Comparison of ENCODE assay signal across 8 mouse cellular contexts in the genomic region with DNA sequence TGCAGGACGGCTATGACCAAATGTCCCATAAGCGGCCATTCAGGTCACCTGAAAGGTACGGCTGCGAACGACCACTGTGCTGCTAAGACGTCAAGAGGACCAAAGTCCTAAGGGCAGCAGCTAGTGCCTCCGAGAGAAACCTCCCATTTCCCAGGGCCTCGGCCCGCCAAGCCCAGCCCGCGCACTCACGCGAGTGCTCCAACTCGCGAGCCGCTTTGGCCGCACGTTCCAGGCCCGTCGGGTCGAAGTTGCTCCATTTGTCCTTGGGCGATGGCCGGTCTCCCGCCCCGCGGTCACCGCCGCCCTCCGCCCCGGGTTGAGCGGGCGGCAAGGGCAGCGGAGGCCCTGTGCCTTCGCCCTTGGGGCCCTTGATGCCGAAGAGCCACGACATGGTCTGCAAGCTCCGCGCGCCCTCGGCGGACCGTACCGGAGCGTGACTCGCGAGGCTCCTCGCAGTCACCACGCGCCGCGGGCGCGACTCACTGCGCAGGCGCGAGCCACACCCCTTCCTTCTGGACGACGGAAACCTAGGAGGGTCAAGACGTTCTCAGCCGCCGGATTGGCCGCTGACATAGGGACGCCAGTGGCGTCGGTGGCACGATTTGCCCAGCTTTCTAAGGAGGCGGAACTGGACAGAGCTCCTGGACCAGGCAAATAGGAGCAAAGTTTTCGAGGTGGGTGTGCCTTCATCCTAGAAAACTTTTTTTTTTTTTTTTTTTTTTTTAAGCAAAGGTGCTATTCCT. TPM values are rescaled to one million over a fixed set of nuclear protein-coding genes. Genes with fewer than 3 reads are reported as not detected.
DNase-seq lines count a peak whose midpoint lies in the region; ATAC-seq and TF ChIP-seq lines count a peak whose summit lies in the region.

TSS of gene Atad3a (minus strand) at position 481 of the 743 bp plus-strand sequence.

- peak within 1 kb of the TSS; percentile 97 for H3K4me2 ChIP-seq in embryonic facial prominence, embryonic 13.5 days
- peak within 1 kb of the TSS; percentile 97 for H3K4me2 ChIP-seq in limb, embryonic 12.5 days
- H3K4me2 ChIP-seq in midbrain, embryonic 15.5 days = peak within 1 kb of the TSS; percentile 99

- DNase-seq in 3134 (ENCODE audit: extremely low read depth, insufficient read length, low spot score) = peak; percentile 97
- DNase-seq in adrenal gland, postnatal 36 days = peak; percentile 96 to 97
- DNase-seq in heart, adult 18-20 months = peak; percentile 98 to 99
- DNase-seq in kidney, adult 2 months = peak; percentile 98
- peak; percentile 86 to 94 for DNase-seq in spleen, adult 2 months (ENCODE audit: low read depth in 1 of 2, low spot score in 2 of 2)

- H3K27ac ChIP-seq in embryonic facial prominence, embryonic 13.5 days = peak within 1 kb of the TSS; percentile 58
- H3K27ac ChIP-seq in kidney, adult 2 months (ENCODE audit: insufficient read depth, low read depth, low read length) = peak within 1 kb of the TSS; percentile 48
- peak within 1 kb of the TSS; percentile 64 for H3K27ac ChIP-seq in limb, embryonic 12.5 days
- H3K27ac ChIP-seq in midbrain, embryonic 15.5 days = peak within 1 kb of the TSS; percentile 77
- no peak within 1 kb of the TSS for H3K27ac ChIP-seq in spleen, adult 2 months (ENCODE audit: insufficient read depth, low read length)

- H3K4me3 ChIP-seq in embryonic facial prominence, embryonic 13.5 days = peak within 1 kb of the TSS; percentile 91
- H3K4me3 ChIP-seq in kidney, adult 2 months (ENCODE audit: insufficient read depth, low read depth, low read length) = peak within 1 kb of the TSS; percentile 62
- H3K4me3 ChIP-seq in limb, embryonic 12.5 days (replicated peaks) = peak within 1 kb of the TSS; percentile 89
- peak within 1 kb of the TSS; percentile 96 for H3K4me3 ChIP-seq in midbrain, embryonic 15.5 days
- H3K4me3 ChIP-seq in spleen, adult 2 months (ENCODE audit: extremely low read depth, insufficient read depth, insufficient read length) = peak within 1 kb of the TSS; percentile 76

- peaks cover 18% of the 10 kb centered on the region for H3K36me3 ChIP-seq in embryonic facial prominence, embryonic 13.5 days
- no peaks in the 10 kb centered on the region; the same call in 1 of the 2 replicates for H3K36me3 ChIP-seq in kidney, adult 2 months (ENCODE audit: control insufficient read depth, insufficient read depth, low read length)
- H3K36me3 ChIP-seq in limb, embryonic 12.5 days = peaks cover 23% of the 10 kb centered on the region
- H3K36me3 ChIP-seq in midbrain, embryonic 15.5 days (replicated peaks) = peaks cover 7% of the 10 kb centered on the region; the same call in 1 of the 2 replicates
- H3K36me3 ChIP-seq in spleen, adult 2 months (ENCODE audit: control insufficient read depth, insufficient read depth, low read length) = peaks cover 5% of the 10 kb centered on the region

- TF ChIP-seq CTCF in kidney, adult 2 months (conservative IDR thresholded peaks at IDR 0.05; ENCODE audit: insufficient read depth, insufficient read length, low read depth, low read length) = no peak
- TF ChIP-seq CTCF in spleen, adult 2 months (IDR thresholded peaks at IDR 0.05; ENCODE audit: extremely low read depth, insufficient read depth, insufficient read length, insufficient replicate concordance) = no peak

- H3K4me1 ChIP-seq in embryonic facial prominence, embryonic 13.5 days = peaks cover 22% of the 10 kb centered on the region
- H3K4me1 ChIP-seq in kidney, adult 2 months (ENCODE audit: control insufficient read depth, insufficient read depth, low read length) = peaks cover 9% of the 10 kb centered on the region
- H3K4me1 ChIP-seq in limb, embryonic 12.5 days (replicated peaks) = peaks cover 27% of the 10 kb centered on the region
- H3K4me1 ChIP-seq in midbrain, embryonic 15.5 days = peaks cover 30% of the 10 kb centered on the region
- H3K4me1 ChIP-seq in spleen, adult 2 months (ENCODE audit: control insufficient read depth, insufficient read depth, insufficient read length) = peaks cover 4% of the 10 kb centered on the region; the same call in 1 of the 2 replicates

- peak within 1 kb of the TSS; percentile 88 for H3K9ac ChIP-seq in embryonic facial prominence, embryonic 13.5 days
- H3K9ac ChIP-seq in limb, embryonic 12.5 days (replicated peaks) = peak within 1 kb of the TSS; percentile 82
- peak within 1 kb of the TSS; percentile 84 for H3K9ac ChIP-seq in midbrain, embryonic 15.5 days

- peak; percentile 95 for ATAC-seq in embryonic facial prominence, embryonic 13.5 days (ENCODE audit: insufficient number of reproducible peaks, insufficient read depth, low FRiP score, low TSS enrichment, low read depth)
- ATAC-seq in limb, embryonic 12.5 days (ENCODE audit: insufficient number of reproducible peaks, insufficient read depth, low FRiP score, low TSS enrichment, low read depth) = peak; percentile 93
- ATAC-seq in midbrain, embryonic 15.5 days (replicated peaks) = peak; percentile 96

- H3K27me3 ChIP-seq in embryonic facial prominence, embryonic 13.5 days = no peaks in the 10 kb centered on the region
- no peaks in the 10 kb centered on the region for H3K27me3 ChIP-seq in kidney, adult 2 months (replicated peaks; ENCODE audit: control insufficient read depth, insufficient read depth, low read length)
- H3K27me3 ChIP-seq in limb, embryonic 12.5 days = no peaks in the 10 kb centered on the region
- H3K27me3 ChIP-seq in midbrain, embryonic 15.5 days (replicated peaks) = no peaks in the 10 kb centered on the region
- H3K27me3 ChIP-seq in spleen, adult 2 months (ENCODE audit: control insufficient read depth, insufficient read depth, low read length) = no peaks in the 10 kb centered on the region

- H3K9me3 ChIP-seq in embryonic facial prominence, embryonic 13.5 days = no peaks in the 10 kb centered on the region
- H3K9me3 ChIP-seq in limb, embryonic 12.5 days = no peaks in the 10 kb centered on the region
- H3K9me3 ChIP-seq in midbrain, embryonic 15.5 days = no peaks in the 10 kb centered on the region

- TF ChIP-seq POLR2A in kidney, adult 2 months (IDR thresholded peaks at IDR 0.05; ENCODE audit: low read depth, low read length) = peak; percentile 59
- peak; percentile 48 for TF ChIP-seq POLR2A in spleen, adult 2 months (IDR thresholded peaks at IDR 0.05; ENCODE audit: low read depth, low read length)

- under 1% methylated on average over 68 of the region's 68 CpGs for WGBS in embryonic facial prominence, embryonic 13.5 days
- 2% methylated on average over 68 of the region's 68 CpGs for whole genome bisulfite sequencing in kidney, adult 2 months
- under 1% methylated on average over 68 of the region's 68 CpGs for WGBS in limb, embryonic 12.5 days
- WGBS in midbrain, embryonic 15.5 days = 2% methylated on average over 68 of the region's 68 CpGs
- 1% methylated on average over 68 of the region's 68 CpGs for WGBS in spleen, adult 2 months

RNA-seq across cellular contexts. Expression of gene Atad3a, which starts in this region (rescaled TPM):
- total RNA-seq in adrenal gland, postnatal 36 days (2021) = 10 to 100 TPM; 83.2 to 94.1 TPM
- 93.8 and 94.9 TPM in 2 replicates for polyA plus RNA-seq in embryonic facial prominence, embryonic 13.5 days (2015; fragmentation: Nextera tagmentation; extraction: Ambion mirVana)
- 10 to 100 TPM; 44.6 to 44.8 TPM for total RNA-seq in heart, adult 18-20 months (2021)
- polyA plus RNA-seq in kidney, adult 2 months (2012; rRNA removed) = 130 and 145 TPM in 2 replicates
- polyA plus RNA-seq in limb, embryonic 12.5 days (2016; fragmentation: Nextera tagmentation; extraction: Ambion mirVana) = 104 and 108 TPM in 2 replicates
- 93.4 and 99.2 TPM in 2 replicates for polyA plus RNA-seq in midbrain, embryonic 15.5 days (2015; fragmentation: Nextera tagmentation; extraction: Ambion mirVana)
- 59.9 and 91.6 TPM in 2 replicates for polyA plus RNA-seq in spleen, adult 2 months (2012; rRNA removed)
